Mouse (Mus musculus) stomach, postnatal 0 days (tissue): ENCODE measurements around the gene Hist2h2aa1. TPM values are rescaled to one million over a fixed set of nuclear protein-coding genes. Genes with fewer than 3 reads are reported as not detected.

ENCODE experiments used
- ATAC-seq: fragments of 200-750 bp; cut with Nextera tagmentation; 2 replicates; pipeline ENCODE4 v1.8.0; 2017; ENCODE audit not compliant: low FRiP score, low TSS enrichment
- DNase-seq: peaks from one replicate; pipeline ENCODE4 v3.0.0-alpha.2; 2016; ENCODE audit warnings: low spot score
- H3K27ac ChIP-seq: fragments of 300-500 bp; sonication (generic); replicated peaks from 2 replicates; pipeline ENCODE4 v1.5.1; 2014; ENCODE audit warnings: mild to moderate bottlenecking, control low read depth
- H3K27me3 ChIP-seq: fragments of 300-500 bp; sonication (generic); 2 replicates; pipeline ENCODE4 v1.6.1; 2014; ENCODE audit warnings: low read length; ENCODE audit not compliant: control insufficient read depth, insufficient read depth
- H3K36me3 ChIP-seq: fragments of 300-500 bp; sonication (generic); 2 replicates; pipeline ENCODE4 v1.6.1; 2014; ENCODE audit warnings: low read length, mixed read lengths; ENCODE audit not compliant: control insufficient read depth, insufficient read depth
- H3K4me1 ChIP-seq: fragments of 300-500 bp; sonication (generic); replicated peaks from 2 replicates; pipeline ENCODE4 v1.6.1; 2014; ENCODE audit warnings: antibody characterized with exemption; ENCODE audit not compliant: control insufficient read depth, insufficient read depth
- H3K4me2 ChIP-seq: fragments of 300-500 bp; sonication (generic); replicated peaks from 2 replicates; pipeline ENCODE4 v1.6.1; 2014; ENCODE audit warnings: low read depth, mild to moderate bottlenecking, control low read depth, moderate library complexity
- H3K4me3 ChIP-seq: fragments of 300-500 bp; sonication (generic); 2 replicates; pipeline ENCODE4 v1.5.1; 2014; ENCODE audit warnings: low read depth, low read length, control low read depth
- H3K9ac ChIP-seq: fragments of 300-500 bp; sonication (generic); 2 replicates; pipeline ENCODE4 v1.6.1; 2014; ENCODE audit warnings: mild to moderate bottlenecking, low read length, control low read depth, mixed read lengths
- H3K9me3 ChIP-seq: fragments of 300-500 bp; sonication (generic); 2 replicates; pipeline ENCODE4 v1.6.1; 2016; ENCODE audit warnings: low read length; ENCODE audit not compliant: control insufficient read depth
- CTCF ChIP-seq: IDR thresholded peaks from 2 replicates; pipeline ENCODE4 v1.5.1; 2016; ENCODE audit warnings: antibody characterized with exemption, low read depth, mild to moderate bottlenecking, moderate library complexity
- EP300 ChIP-seq: optimal IDR thresholded peaks from 2 replicates; pipeline ENCODE3; 2016; ENCODE audit warnings: antibody characterized with exemption
- whole genome bisulfite sequencing: fragments of 180-500 bp; shearing (Covaris S2); extraction: QIAGEN DNeasy Blood & Tissue Kit; methylation state at CpG from one replicate; pipeline ENCODE4 v1.1.7; 2014; 5-methylcytosine and 5-hydroxymethylcytosine counted together
- polyA plus RNA-seq: library from polyadenylated mRNA; unstranded; fragments of >200 nt; fragmentation: Nextera tagmentation; extraction: Ambion mirVana; gene quantifications from 2 replicates; pipeline ENCODE4 v1.2.1, GENCODE M21; 2015

The Hist2h2aa1 gene
- polyA plus RNA-seq, 1 experiment from 2014 or later, result 98.7 TPM

DNA sequence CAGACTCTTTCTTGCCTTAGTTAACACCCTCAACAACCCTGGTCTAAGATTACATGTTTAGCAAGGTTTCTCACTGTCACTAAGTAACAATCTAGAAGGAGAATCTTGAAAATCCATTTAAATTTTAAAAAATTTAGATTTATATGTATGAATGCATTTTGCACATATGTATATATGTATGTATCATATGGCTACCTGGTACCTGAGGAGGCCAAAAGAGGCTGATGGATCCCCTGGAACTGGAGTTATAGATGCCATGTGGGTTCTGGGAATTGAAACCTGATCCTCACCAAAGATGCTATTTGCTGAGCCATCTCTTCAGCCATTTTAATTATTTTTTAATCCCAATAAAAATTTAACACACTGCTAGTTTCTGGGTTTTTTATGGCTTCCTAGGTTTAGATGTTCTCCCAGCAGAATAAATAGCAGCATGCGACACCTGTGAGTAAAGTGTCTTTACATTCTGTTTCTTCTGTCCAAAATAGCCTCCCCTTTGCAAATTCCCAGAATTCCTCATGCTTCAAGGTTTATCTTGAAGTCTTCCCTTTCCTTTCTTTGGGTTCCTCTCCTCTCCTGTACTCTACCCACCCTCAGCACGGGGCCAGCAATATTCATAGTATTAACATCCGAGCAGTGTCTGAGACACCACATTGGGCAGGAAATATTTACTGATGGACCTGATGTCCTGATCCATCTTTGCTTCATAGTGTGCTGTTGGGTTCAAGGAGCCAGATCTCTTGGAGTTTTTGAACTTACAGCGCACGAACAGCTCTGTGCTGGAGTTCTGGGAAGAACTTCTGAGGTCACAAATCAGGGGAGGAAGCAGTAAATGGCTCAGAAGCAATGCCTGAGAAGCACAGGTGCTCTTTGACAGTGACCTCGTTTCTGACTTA lies 3.1 kb downstream of the Hist2h2aa1 start:
- H3K9ac ChIP-seq, result no peak overlapping the region

GRCm38 (mm10) chr3:96249034-96249345 lies 3.7 kb downstream of the Hist2h2aa1 start:
- no peak overlapping the region for H3K4me3 ChIP-seq
- no peak overlapping the region for H3K9ac ChIP-seq
- H3K4me1 ChIP-seq, result 0 out of 2 replicates have a peak, but pooled peaks cover 2% of the 10 kb centered on the region

More for the DNA sequence above, 3.1 kb downstream of the Hist2h2aa1 start:
- H3K9me3 ChIP-seq, result no peaks in the 10 kb centered on the region
- WGBS, result 33% methylated on average over 6 of the region's 6 CpGs
- H3K4me1 ChIP-seq, result 0 out of 2 replicates have a peak, but pooled peaks cover 3% of the 10 kb centered on the region
- no peak overlapping the region for H3K27ac ChIP-seq
- peak overlapping the region; percentile 41 for H3K4me2 ChIP-seq
- H3K4me3 ChIP-seq, result no peak overlapping the region
- no peaks in the 10 kb centered on the region for H3K36me3 ChIP-seq
- ATAC-seq (no peak), DNase-seq (no peak)
- H3K27me3 ChIP-seq, result no peaks in the 10 kb centered on the region
- TF ChIP-seq EP300, result no peak
- no peak for TF ChIP-seq CTCF

DNA sequence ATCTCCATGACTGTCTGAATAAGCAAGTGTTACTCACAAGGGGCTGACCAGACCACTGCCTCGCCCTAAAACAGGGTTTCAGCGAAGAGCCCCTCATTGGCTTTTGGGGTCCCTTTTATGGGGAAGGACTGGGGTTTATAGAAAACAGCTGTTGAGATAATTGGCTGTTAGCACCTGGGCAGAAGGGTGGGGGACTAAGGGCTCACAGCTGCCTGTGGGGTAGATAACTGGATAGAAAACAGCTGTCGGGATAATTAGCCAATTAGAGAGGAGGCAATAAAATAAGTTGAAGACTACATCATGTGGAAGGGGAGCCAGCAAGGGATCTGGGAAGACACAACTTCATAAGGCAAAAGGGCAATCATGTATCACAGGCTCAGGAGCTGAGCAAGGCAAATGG lies 5.6 kb downstream of the Hist2h2aa1 start:
- H3K9ac ChIP-seq, result no peak overlapping the region
- no peaks in the 10 kb centered on the region for H3K27me3 ChIP-seq
- ATAC-seq (no peak), DNase-seq (no peak)
- H3K9me3 ChIP-seq, result no peaks in the 10 kb centered on the region
- no peaks in the 10 kb centered on the region for H3K36me3 ChIP-seq
- no peak overlapping the region for H3K4me2 ChIP-seq
- H3K27ac ChIP-seq, result no peak overlapping the region
- H3K4me1 ChIP-seq, result no peaks in the 10 kb centered on the region
- H3K4me3 ChIP-seq, result no peak overlapping the region
- TF ChIP-seq CTCF, result no peak
- 81% methylated on average over 3 of the region's 3 CpGs for WGBS

More at GRCm38 (mm10) chr3:96249034-96249345, 3.7 kb downstream of the Hist2h2aa1 start:
- ATAC-seq, result no peak
- no peak overlapping the region for H3K27ac ChIP-seq
- H3K36me3 ChIP-seq, result no peaks in the 10 kb centered on the region
- TF ChIP-seq EP300 (no peak), CTCF (no peak)
- H3K27me3 ChIP-seq, result no peaks in the 10 kb centered on the region
- peak overlapping the region; percentile 15; the same call in 1 of the 2 replicates for H3K4me2 ChIP-seq
- no peaks in the 10 kb centered on the region for H3K9me3 ChIP-seq
- 39% methylated on average over 4 of the region's 4 CpGs for WGBS
- no peak for DNase-seq

DNA sequence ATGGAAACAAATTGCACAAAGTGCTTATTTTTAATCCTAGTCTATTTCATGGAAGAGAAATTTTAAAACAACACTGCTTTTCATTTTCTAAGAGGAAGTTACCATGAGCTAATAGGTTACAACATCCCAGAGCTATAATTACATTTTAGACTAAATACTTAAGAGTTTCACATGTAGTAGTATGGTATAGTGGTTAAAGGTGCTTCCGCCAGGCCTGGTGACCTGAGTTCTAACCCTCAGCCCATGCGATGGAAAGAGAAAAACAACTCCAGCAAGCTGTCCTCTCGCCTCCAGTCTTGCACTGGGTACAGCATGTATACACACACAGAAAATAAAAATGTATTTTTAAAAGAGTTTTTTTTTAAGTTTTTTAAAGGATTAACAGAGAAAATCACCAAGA lies 6.5 kb downstream of the Hist2h2aa1 start:
- Histone ChIP-seq H3K4me3 (no peak overlapping the region), H3K9me3 (no peaks in the 10 kb centered on the region), H3K27ac (no peak overlapping the region), H3K4me1 (no peaks in the 10 kb centered on the region; the same call in 1 of the 2 replicates), H3K36me3 (no peaks in the 10 kb centered on the region), H3K4me2 (no peak overlapping the region), H3K27me3 (no peaks in the 10 kb centered on the region), H3K9ac (no peak overlapping the region)
- DNase-seq (no peak), ATAC-seq (no peak)
- no peak for TF ChIP-seq CTCF
- no peak for TF ChIP-seq EP300
- WGBS, result 88% methylated on average over 3 of the region's 3 CpGs

DNA sequence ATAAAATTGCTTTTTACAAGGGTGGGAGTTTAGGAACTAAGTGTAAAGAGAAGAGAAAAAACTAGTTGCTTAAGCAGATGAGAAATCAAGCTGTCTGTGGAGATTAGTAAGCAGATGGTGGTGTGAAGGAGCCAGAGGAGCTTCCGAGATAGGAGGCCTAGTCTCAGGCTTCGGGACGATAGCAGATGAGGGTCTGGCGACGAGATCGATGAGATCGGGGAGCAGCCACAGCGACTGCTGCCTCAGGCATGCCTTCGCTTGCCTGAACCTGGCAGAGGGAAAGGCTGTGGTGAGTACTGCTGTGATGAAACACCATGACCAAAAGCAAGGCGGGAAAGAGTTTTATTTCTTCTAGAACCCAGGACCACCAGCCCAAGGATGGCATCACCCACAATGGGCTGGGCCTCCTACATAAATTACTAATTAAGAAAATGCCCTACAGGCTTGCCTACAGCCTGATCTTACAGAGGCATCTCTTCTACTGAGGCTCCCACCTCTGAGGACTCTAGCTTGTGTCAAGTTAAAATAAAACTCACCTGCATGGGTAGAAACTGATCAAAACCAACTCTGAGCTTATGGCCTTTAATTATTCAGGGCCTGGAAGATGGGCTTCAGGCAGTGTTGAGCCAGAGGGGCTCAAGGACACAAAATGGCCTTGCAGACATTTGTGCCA lies 9.5 kb downstream of the Hist2h2aa1 start:
- H3K4me3 ChIP-seq, result no peak overlapping the region
- H3K9ac ChIP-seq, result no peak overlapping the region
- H3K27ac ChIP-seq, result no peak overlapping the region
- ATAC-seq (no peak; the same call in 1 of the 2 replicates), DNase-seq (no peak)
- TF ChIP-seq EP300, result no peak
- no peak for TF ChIP-seq CTCF
- no peaks in the 10 kb centered on the region for H3K36me3 ChIP-seq
- H3K27me3 ChIP-seq, result no peaks in the 10 kb centered on the region
- H3K4me2 ChIP-seq, result no peak overlapping the region
- H3K4me1 ChIP-seq, result no peaks in the 10 kb centered on the region; the same call in 1 of the 2 replicates
- WGBS, result 38% methylated on average over 10 of the region's 10 CpGs
- no peaks in the 10 kb centered on the region for H3K9me3 ChIP-seq
